Mouse (Mus musculus): ENCODE results near the gene Catsper2. TPM values are rescaled to one million over a fixed set of nuclear protein-coding genes. Genes with fewer than 3 reads are reported as not detected.

Catsper2 gene
- 1 to 10 TPM; 2.7 to 4.2 TPM for total RNA-seq (2023)

DNA sequence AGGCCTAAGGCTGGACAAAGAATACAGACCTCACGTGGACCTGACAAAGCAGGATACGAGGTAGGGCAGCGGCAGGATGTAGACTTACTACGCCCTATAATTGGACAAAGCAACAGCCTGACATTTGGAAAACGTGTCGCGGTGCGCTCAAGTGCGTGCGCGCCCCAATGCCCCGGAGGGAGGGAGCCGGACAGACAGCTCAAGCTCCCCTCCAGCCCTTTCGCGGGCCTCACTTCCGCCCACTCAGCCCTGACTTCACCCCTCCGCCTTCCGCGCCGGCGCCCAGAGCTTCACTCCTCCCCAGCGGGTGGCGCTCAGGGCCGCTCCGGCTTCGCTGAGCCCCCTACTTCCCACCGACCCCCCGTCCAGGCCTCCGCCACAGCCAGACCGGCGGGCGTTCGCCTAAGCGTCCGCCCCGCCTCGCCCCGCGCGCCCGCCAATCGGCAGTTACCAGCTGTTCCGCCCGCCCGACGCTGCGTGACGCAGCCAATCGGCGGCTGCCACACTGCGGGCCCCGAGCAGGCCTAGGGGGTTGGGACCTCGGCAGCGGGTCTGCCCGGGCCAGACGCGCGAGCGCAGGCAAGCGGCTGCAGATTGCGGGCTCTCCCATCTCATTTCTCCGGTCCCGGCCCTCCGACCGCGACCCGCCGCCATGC, at the start of gene Catsper2, which contains the start of gene Pdia3:
Gene Catsper2 (minus strand): TSS at position 406 of the 656 bp plus-strand sequence.
Gene Pdia3 (plus strand): TSS at position 389 of the 656 bp plus-strand sequence.

DNA sequence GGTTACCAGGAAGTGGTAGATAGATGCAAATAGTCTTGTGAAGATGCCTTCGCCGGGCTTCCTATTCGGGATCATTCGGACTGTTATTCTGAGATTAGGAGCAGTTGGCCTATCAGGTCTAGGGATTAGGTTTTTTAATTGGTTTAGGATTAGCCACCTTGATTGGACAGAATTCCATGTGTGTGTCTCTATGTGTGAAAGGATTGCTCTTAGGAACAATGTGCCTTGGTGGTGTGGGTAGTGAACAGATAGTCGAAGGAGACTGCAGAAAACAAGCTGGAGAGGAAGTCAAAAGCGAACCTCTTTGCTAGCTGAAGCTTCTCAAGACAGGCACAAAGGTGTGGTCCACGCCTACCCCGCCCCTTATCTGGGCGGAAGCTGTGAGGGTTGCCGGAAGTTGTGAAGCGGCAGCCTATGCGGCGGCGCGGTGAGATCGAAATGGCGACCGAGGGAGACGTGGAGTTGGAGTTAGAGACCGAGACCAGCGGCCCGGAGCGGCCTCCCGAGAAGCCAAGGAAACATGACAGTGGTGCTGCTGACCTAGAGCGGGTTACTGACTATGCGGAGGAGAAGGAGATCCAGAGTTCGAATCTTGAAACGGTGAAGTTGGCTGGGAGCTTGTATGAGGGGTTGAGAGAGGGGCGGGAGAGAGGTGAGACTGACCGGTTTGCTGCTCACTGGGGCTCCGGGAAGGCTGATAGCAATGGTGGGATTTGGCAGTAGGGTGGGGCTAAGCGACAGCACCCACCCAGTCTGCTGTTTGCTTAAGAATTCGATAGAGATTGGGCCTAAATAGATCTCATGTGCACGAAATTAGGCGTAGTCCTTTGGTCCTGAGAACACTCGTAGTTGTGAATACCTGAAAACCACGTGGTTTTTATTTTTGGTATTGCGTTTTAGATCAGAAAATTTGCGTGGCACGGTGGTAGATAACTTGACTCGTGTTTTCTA, 43.4 kb upstream of the Catsper2 start, which contains the start of gene Serinc4:
Gene Serinc4 (minus strand): TSS at position 90 of the 951 bp plus-strand sequence.

DNA sequence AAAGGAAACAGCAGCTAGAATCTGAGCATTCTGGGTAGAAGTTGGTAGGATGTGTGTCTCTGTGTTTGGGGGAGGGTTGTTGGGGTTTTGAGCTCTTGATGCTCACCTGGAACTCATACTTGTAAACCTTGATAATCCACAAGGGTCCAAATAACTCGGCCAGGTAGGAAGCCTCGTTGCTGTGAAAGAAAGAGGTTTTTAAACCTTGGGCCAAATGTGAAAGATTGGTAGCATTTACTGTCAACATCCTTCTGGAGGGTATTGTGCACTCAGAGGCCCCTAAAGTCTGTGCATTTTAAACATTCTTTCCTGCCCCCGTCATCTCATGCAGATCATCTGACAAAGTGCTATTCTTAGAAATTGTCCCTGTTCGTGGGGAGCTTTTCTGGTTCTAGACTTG, 39.4 kb upstream of the Catsper2 start, which contains the start of gene Hypk:
Gene Hypk (plus strand): TSS at position 301 of the 400 bp plus-strand sequence.

DNA sequence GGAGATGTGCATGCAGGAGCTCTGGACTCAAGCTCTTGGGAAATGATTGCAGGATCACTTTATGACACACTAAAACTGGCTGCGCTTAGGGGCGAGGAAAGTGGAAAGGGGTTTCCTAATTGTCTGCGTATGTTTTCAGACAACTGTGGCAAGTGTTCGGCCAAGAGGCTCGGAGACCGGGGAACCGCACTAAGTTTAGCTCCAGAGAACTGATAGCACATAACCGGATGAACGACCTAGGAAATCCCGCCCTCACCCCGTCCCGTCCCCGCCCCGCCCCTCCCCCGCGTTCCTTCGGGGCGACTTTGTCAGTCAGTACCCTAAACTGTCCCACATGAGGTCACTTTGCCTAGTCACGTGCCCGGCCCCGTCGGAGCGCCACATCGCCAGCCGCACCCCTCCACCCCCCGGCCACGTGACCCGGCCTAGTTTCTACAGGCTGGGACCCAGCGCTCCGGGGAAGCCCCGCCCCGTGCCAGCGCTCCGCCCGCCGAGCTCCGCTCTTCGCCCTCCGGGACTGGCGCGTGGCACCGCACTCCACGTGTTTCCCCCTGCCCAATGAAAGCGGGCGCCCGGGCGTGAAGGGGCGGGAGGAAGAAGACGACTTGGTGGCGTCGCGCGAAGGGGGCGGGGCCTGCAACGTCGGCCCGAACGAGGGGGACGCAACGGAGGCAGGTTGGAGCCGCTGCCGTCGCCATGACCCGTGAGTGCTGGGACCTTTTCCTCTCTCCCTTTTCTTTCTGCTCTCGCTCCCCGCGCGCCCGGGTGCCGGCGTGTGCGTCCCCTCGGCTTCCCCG, 35.3 kb upstream of the Catsper2 start, which contains the start of gene Serf2:
Gene Serf2 (plus strand): TSS at position 457 of the 797 bp plus-strand sequence.

DNA sequence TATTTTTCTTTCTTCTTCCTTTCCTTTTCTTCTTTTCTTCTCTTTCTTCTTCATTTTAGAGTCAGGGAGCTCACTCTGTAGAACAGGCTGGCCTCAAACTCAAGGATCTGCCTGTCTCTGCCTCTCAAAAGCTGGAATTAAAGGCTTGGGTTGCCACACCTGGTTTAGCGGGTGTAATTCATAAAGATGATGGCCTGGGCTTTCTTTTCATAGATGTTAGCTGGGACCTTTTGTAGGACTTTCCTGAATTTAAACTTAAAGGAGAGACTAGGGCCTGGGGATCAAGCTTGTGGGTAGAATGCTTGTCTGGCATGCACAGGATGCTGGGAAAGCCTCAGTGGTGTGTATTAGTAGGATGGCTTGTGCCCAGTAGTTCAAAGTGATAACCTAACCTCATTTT, 30.6 kb upstream of the Catsper2 start, which contains the start of gene Ell3:
Gene Ell3 (minus strand): TSS at position 101 of the 400 bp plus-strand sequence.

DNA sequence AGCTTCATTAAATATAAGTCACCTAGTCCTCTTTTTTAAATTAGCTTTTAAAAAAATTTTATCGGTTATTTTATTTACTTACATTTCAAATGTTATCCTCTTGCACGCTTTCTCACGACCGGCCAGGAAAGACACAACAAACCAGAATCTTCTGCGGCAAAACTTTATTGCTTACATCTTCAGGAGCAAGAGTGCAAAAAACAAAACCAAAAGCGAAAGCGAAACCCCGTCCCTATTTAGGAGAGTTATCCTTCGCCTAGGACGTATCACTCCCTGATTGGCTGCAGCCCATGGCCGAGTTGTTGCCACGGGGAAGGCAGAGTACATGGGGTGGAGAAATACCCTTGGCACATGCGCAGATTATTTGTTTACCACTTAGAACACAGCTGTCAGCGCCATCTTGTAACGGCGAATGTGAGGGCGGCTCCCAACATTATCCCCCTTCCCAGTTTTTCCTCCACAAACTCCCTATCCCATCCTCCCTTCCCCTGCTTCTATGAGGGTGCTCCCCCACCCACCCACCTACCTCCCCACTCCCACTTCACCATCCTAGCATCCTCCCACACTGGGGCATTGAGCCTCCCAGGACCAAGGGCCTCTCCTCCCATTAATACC, 26.5 kb downstream of the Catsper2 start, which contains the start of gene Strc:
Gene Strc (minus strand): TSS at position 208 of the 615 bp plus-strand sequence.

DNA sequence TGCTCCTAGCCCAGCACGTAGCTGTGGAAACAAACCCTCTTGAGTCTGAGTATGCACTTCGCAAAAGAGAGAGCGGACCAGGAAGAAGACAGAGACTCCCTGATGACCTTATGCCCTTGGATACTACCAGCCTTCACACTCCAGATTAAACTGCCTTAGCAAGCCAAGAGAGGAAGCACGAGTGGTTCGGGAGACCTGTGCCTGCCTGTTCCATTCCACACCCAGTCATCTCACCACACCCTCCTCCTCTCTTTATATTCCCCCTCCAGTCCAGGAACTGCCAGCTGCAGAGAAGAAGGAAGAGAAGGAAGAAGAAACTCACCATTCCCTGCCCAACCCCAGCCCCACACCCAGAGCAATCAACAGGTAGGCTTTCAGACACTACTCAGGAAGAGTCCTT, 56.1 kb downstream of the Catsper2 start, which contains the start of gene Ckmt1:
Gene Ckmt1 (plus strand): TSS at position 221 of the 400 bp plus-strand sequence.

DNA sequence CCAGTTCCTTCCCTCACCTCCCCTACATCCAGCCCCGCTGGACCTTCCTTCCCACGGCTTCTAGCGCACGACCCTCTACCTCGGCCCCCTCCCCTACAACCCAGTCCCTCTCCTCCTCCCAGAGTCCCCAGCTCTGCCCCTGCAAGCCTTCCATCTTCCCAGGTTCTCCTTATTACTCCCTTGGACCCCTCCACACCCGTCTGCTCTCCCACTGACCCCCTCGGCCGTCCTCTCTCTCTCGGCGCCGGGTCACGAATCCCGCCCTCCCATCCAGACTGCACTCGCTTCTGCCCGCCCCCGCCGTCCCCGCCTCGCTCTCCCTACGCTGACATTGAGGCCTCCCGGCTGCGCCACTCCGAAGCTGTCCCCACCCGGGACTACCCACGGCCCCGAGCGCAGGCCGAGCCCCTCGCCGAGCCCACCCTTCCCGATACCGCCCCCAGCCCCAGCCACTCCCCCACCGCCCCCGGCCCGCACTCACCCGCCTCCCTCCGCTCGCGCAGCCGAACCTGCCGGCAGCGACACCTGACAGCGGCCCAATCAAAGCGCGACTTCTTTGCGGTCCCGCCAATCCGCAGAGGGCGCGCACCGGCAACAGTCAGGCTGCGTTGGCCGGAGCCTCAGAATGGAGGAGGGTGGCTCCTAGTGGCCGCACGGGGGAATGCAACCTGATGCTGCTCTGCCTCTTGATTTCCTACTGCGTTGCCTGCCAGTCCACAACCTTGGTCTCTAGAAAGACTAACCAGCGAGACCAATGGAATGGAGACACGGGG, 58.6 kb downstream of the Catsper2 start, which contains the start of gene Ppip5k1:
Gene Ppip5k1 (minus strand): TSS at position 577 of the 773 bp plus-strand sequence.

Other genes starting within 250 kb of the Catsper2 start
- 10 to 100 TPM; 94.6 to 98.7 TPM for gene Tubgcp4, start 243.1 kb downstream of the Catsper2 start, total RNA-seq (2023)
- 10 to 100 TPM; 34.8 to 35.8 TPM for gene Zscan29, start 242.7 kb downstream of the Catsper2 start, total RNA-seq (2023)
- gene Trp53bp1, start 142.4 kb downstream of the Catsper2 start, total RNA-seq (2023) = 100 to 1,000 TPM; 105 to 109 TPM
- gene Map1a, start 124.2 kb downstream of the Catsper2 start, total RNA-seq (2023) = under 1 TPM in 1 of 2 experiments, not detected in 1; 0.09 TPM
- gene Ppip5k1, start 58.4 kb downstream of the Catsper2 start, total RNA-seq (2023) = 10 to 100 TPM; 30.0 to 32.7 TPM
- not detected for gene Ckmt1, start 56.1 kb downstream of the Catsper2 start, total RNA-seq (2023)
- under 1 TPM in 1 of 2 experiments, not detected in 1; 0.18 TPM for gene Strc, start 26.6 kb downstream of the Catsper2 start, total RNA-seq (2023)
- gene Pdia3, start within 50 bp of the Catsper2 start, total RNA-seq (2023) = 100 to 1,000 TPM; 150 to 171 TPM
- gene Ell3, start 30.5 kb upstream of the Catsper2 start, total RNA-seq (2023) = 100 to 1,000 TPM in 1 of 2 experiments, 10 to 100 TPM in 1; 97.4 to 105 TPM
- 100 to 1,000 TPM; 249 to 301 TPM for gene Serf2, start 35.4 kb upstream of the Catsper2 start, total RNA-seq (2023)
- 10 to 100 TPM; 35.9 to 40.2 TPM for gene Hypk, start 39.5 kb upstream of the Catsper2 start, total RNA-seq (2023)
- 1 to 10 TPM; 1.2 to 2.2 TPM for gene Serinc4, start 43.0 kb upstream of the Catsper2 start, total RNA-seq (2023)
- 10 to 100 TPM; 45.8 to 48.2 TPM for gene Mfap1b, start 60.3 kb upstream of the Catsper2 start, total RNA-seq (2023)
- 10 to 100 TPM; 54.6 to 57.1 TPM for gene Mfap1a, start 92.9 kb upstream of the Catsper2 start, total RNA-seq (2023)
- gene Wdr76, start 92.9 kb upstream of the Catsper2 start, total RNA-seq (2023) = 10 to 100 TPM; 17.1 to 17.6 TPM